Mouse (Mus musculus): ENCODE results near the gene Timm23.
A peak's percentile ranks its signal among the peaks of the same experiment; 100 is the strongest.

Timm23 gene

GRCm38 (mm10) chr14:32134293-32134692 is 67.4 kb downstream of the Timm23 start:
- DNase-seq (ENCODE audit: low spot score in 2 of 2): peak in 1 of 2 experiments; percentile 9

GRCm38 (mm10) chr14:32131836-32132235 is 69.9 kb downstream of the Timm23 start:
- no peak for DNase-seq (ENCODE audit: low spot score in 2 of 2)
